Mouse (Mus musculus): ENCODE results near the gene Atf2. TPM values are rescaled to one million over a fixed set of nuclear protein-coding genes. Genes with fewer than 3 reads are reported as not detected.

Gene Atf2
- polyA plus RNA-seq, 1 experiment from 2014 or later, result 60.1 TPM

Other genes with a start within 250 kb of the Atf2 start
- 18.4 and 20.2 TPM in 2 replicates for gene Chn1, start 117.3 kb downstream of the Atf2 start, polyA plus RNA-seq (2015; fragmentation: Nextera tagmentation; extraction: Ambion mirVana)
- 804 and 950 TPM in 2 replicates for gene Atp5g3, start 18.7 kb upstream of the Atf2 start, polyA plus RNA-seq (2015; fragmentation: Nextera tagmentation; extraction: Ambion mirVana)

Data from limb, embryonic 15.5 days (tissue).